Mouse (Mus musculus) heart, postnatal 0 days (tissue): ENCODE results near the gene Bcas3. TPM values are rescaled to one million over a fixed set of nuclear protein-coding genes. Genes with fewer than 3 reads are reported as not detected.

Source experiments
- ATAC-seq: fragments of 200-750 bp; cut with Nextera tagmentation; 2 replicates; pipeline ENCODE4 v1.8.0; 2017; ENCODE audit warnings: low read depth, moderate number of reproducible peaks, moderate library complexity; ENCODE audit not compliant: insufficient read depth
- DNase-seq: peaks from one replicate; pipeline ENCODE4 v3.0.0-alpha.2; 2016; ENCODE audit warnings: low spot score
- H3K27ac ChIP-seq: fragments of 300-500 bp; sonication (generic); 2 replicates; pipeline ENCODE4 v1.5.1; 2014; ENCODE audit warnings: low read depth, mild to moderate bottlenecking
- H3K27me3 ChIP-seq: fragments of 300-500 bp; sonication (generic); 2 replicates; pipeline ENCODE4 v1.6.1; 2014; ENCODE audit warnings: low read length, mixed read lengths; ENCODE audit not compliant: control insufficient read depth, insufficient read depth
- H3K36me3 ChIP-seq: fragments of 300-500 bp; sonication (generic); replicated peaks from 2 replicates; pipeline ENCODE4 v1.6.1; 2014; ENCODE audit warnings: low read length, mixed read lengths; ENCODE audit not compliant: control insufficient read depth, insufficient read depth
- H3K4me1 ChIP-seq: fragments of 300-500 bp; sonication (generic); 2 replicates; pipeline ENCODE4 v1.6.1; 2014; ENCODE audit warnings: antibody characterized with exemption; ENCODE audit not compliant: control insufficient read depth, insufficient read depth
- H3K4me2 ChIP-seq: fragments of 300-500 bp; sonication (generic); 2 replicates; pipeline ENCODE4 v1.6.1; 2014; ENCODE audit warnings: low read depth, mild to moderate bottlenecking, low read length, moderate library complexity
- H3K4me3 ChIP-seq: fragments of 300-500 bp; sonication (generic); 2 replicates; pipeline ENCODE4 v1.5.1; 2014; ENCODE audit warnings: low read depth, low read length
- H3K9ac ChIP-seq: fragments of 300-500 bp; sonication (generic); replicated peaks from 2 replicates; pipeline ENCODE4 v1.6.1; 2014; ENCODE audit warnings: low read depth, low read length, mixed read lengths
- H3K9me3 ChIP-seq: fragments of 300-500 bp; sonication (generic); replicated peaks from 2 replicates; pipeline ENCODE4 v1.6.1; 2016; ENCODE audit warnings: low read length; ENCODE audit not compliant: control insufficient read depth
- CTCF ChIP-seq: IDR thresholded peaks from 2 replicates; pipeline ENCODE4 v1.5.1; 2016; ENCODE audit warnings: antibody characterized with exemption, control low read depth, low read depth
- EP300 ChIP-seq: IDR thresholded peaks from 2 replicates; pipeline ENCODE4 v1.6.1; 2016; ENCODE audit warnings: antibody characterized with exemption, low read depth
- WGBS: fragments of 180-500 bp; shearing (Covaris S2); extraction: QIAGEN DNeasy Blood & Tissue Kit; methylation state at CpG from one replicate; pipeline ENCODE4 v1.1.7; 2014; 5-methylcytosine and 5-hydroxymethylcytosine counted together
- polyA plus RNA-seq: library from polyadenylated mRNA; unstranded; fragments of >200 nt; fragmentation: Nextera tagmentation; extraction: Ambion mirVana; gene quantifications from 2 replicates; pipeline ENCODE4 v1.2.1, GENCODE M21; 2015
- total RNA-seq: library from RNA; depleted of rRNA; stranded (reverse); fragments of >200 nt; gene quantifications from 2 replicates; pipeline ENCODE4 v1.2.3, GENCODE M21; 2014; ENCODE audit warnings: low replicate concordance

Gene Bcas3
- total and polyA plus RNA-seq, 2 experiments from 2014 or later = 18.5 to 37.4 TPM

DNA sequence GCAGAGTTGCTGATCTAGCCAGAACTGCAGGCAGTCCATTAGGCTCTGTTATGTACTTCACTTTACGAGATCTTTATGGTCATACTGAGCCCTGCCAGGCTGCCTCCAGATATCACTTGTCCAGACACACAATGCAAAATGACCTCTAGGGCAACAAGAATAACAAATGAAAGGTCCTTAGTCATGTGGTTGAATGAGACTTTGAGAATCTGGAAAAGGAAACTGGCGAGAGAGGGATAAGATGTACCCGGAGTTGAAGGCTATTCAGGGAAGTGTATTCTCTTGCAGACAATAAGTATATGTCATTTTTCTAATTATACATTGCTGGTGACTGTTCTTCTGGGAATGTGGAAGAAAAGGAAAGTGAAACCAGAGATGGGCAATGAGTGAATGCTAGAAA, 218.1 kb downstream of the Bcas3 start:
- ATAC-seq (peak; percentile 61; the same call in 1 of the 2 replicates), DNase-seq (peak; percentile 65)
- Histone ChIP-seq H3K4me1 (peaks cover 26% of the 10 kb centered on the region), H3K4me3 (no peak overlapping the region), H3K4me2 (no peak overlapping the region), H3K9ac (no peak overlapping the region), H3K27me3 (no peaks in the 10 kb centered on the region), H3K9me3 (no peaks in the 10 kb centered on the region), H3K27ac (peak overlapping the region; percentile 71), H3K36me3 (no peaks in the 10 kb centered on the region)
- TF ChIP-seq CTCF = no peak
- TF ChIP-seq EP300 = no peak
- WGBS = 17% methylated on average over 3 of the region's 3 CpGs

DNA sequence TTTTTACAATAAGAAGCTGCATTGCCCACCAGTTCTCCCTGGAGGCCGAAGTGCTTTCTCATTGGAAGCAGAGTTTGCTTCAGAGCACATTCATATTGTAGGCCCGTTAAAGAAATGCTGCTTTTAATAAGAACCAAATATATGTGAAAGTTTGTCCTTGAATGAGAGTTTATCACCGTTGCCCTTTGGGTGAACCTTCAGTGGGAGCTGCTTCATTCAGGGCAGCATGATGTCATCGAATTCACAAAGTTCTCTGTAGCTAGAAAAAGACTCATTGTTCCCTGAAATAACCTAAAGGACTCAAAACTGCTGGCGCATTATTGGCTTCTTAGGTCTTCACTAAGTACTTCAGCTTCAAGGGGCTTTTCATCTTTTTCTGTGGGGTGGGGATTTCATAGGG, 219.0 kb downstream of the Bcas3 start:
- H3K9ac ChIP-seq = no peak overlapping the region
- ATAC-seq = peak; percentile 67

DNA sequence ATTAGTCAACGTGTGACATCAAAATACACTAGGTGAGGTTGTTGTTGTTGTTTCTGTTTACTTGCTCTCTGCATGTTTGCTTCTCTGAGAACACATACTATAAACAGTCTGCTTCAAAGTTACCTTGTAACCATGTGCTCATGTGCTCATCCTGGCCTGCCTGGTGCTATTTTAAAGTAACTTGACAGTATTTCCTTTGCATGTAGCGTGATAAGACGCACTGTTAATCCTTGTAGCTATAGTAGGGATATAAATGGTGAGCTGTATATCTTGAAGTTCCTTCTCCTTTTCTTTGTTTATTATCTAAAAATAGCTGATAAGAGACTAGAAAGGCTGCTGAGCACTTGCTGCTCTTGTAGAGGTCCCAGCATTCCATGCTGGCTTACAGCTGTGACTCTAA, 219.6 kb downstream of the Bcas3 start:
- peaks cover 26% of the 10 kb centered on the region for H3K4me1 ChIP-seq
- DNase-seq = no peak
- H3K4me2 ChIP-seq = no peak overlapping the region
- TF ChIP-seq EP300 (no peak), CTCF (no peak)
- no peaks in the 10 kb centered on the region for H3K27me3 ChIP-seq
- H3K9ac ChIP-seq = no peak overlapping the region
- WGBS = 14% methylated on average over 3 of the region's 3 CpGs
- H3K36me3 ChIP-seq = no peaks in the 10 kb centered on the region
- H3K9me3 ChIP-seq = no peaks in the 10 kb centered on the region
- ATAC-seq = no peak
- no peak overlapping the region for H3K4me3 ChIP-seq
- peak overlapping the region; percentile 71 for H3K27ac ChIP-seq

More for the DNA sequence above, 219.0 kb downstream of the Bcas3 start:
- DNase-seq = peak; percentile 74
- WGBS = 17% methylated on average over 5 of the region's 5 CpGs
- TF ChIP-seq CTCF (no peak), EP300 (no peak)
- Histone ChIP-seq H3K27ac (peak overlapping the region; percentile 71), H3K4me2 (no peak overlapping the region), H3K36me3 (no peaks in the 10 kb centered on the region), H3K27me3 (no peaks in the 10 kb centered on the region), H3K4me1 (peaks cover 26% of the 10 kb centered on the region), H3K4me3 (no peak overlapping the region), H3K9me3 (no peaks in the 10 kb centered on the region)

DNA sequence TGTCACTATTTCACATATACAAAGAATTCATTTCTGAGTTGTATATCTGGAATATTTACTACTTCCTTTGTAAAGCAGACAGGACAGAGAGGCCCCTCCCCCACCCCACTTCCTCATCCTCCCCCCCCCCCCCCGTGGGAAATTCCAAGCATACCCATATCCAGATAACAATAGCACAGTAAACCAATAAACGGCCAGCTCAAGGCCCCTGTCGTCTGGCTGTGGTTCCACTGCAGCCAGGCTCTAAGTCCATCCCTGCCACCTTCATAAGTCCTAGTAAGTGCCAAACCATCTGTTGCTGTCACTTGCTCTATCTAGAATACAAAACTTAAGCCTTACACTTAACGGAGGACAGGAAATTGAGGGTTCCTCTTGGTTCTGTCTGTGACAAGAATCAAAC, 221.5 kb downstream of the Bcas3 start:
- H3K36me3 ChIP-seq = no peaks in the 10 kb centered on the region
- peaks cover 34% of the 10 kb centered on the region for H3K4me1 ChIP-seq
- H3K9me3 ChIP-seq = no peaks in the 10 kb centered on the region
- 5% methylated on average over 4 of the region's 4 CpGs for WGBS
- TF ChIP-seq CTCF (no peak), EP300 (no peak)
- no peak overlapping the region for H3K4me3 ChIP-seq
- ATAC-seq (peak; percentile 59; the same call in 1 of the 2 replicates), DNase-seq (peak; percentile 47)
- H3K27ac ChIP-seq = 0 out of 2 replicates have a peak overlapping the region, but pooled peaks have one; percentile 27
- H3K4me2 ChIP-seq = no peak overlapping the region
- no peaks in the 10 kb centered on the region for H3K27me3 ChIP-seq
- no peak overlapping the region for H3K9ac ChIP-seq

DNA sequence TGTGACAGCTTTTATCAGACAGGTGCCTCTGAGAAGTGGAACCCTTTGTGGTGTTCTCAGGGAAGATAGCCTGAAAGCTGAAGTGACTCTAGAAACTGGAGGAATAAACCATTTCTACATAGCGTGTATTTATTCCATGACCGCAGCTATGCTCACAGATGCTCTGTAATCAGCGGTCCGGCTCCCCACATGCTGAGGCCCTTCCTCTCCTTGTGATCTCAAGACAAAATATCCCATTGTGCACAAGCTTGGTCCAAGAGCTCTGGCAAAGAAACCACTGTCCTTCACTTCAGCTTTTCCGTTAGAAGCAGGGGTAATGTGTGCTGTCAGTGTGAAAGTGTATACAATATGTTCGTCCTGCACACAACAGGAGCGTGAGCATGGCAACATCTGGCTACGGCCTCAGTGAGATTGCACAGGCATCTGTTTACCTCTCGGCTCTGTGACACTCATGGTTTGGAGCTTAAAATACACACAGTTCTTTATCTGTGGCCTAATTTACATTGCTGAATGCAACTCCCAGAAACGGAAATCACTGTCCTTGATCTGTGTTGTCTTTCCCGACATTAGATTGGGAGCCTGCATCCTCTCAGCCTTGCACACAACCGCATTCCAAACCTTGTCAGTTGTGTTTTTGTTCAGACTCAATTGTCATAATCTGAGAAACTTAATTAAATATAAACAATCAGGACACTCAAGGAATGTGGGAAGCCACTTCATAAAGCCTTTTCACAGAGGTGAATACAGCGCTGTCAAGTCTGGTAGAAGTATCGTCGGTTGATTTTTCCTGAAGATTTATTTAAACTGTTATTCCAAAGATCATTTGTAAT, 225.1 kb downstream of the Bcas3 start:
- Histone ChIP-seq H3K4me1 (peaks cover 10% of the 10 kb centered on the region), H3K4me3 (no peak overlapping the region), H3K9ac (no peak overlapping the region), H3K27ac (peak overlapping the region; percentile 44; the same call in 1 of the 2 replicates), H3K9me3 (no peaks in the 10 kb centered on the region), H3K36me3 (peaks cover 15% of the 10 kb centered on the region), H3K4me2 (peak overlapping the region; percentile 10), H3K27me3 (no peaks in the 10 kb centered on the region)
- TF ChIP-seq EP300 (no peak), CTCF (no peak)
- peak; percentile 19 for DNase-seq
- ATAC-seq = no peak; the same call in 1 of the 2 replicates
- WGBS = 38% methylated on average over 15 of the region's 15 CpGs

DNA sequence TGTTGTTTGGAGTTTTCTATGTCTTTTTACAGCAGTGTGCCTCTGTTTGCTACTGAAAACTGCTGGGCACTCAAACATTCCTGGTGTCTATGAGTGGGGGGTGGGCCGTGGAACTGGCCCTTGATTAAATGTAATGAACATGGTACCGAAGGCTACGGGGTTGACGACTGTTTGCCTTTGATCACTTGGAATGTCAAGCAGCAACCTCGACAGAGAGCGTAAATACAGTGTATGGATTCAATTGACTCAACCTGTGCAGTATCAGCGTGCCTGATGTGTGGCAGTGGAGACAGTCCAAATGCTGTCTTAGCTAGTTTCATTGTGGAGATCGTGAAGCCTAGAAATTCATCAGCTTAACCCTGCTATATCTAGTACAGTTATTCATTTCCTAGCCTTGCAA, 231.1 kb downstream of the Bcas3 start:
- Histone ChIP-seq H3K9me3 (no peaks in the 10 kb centered on the region), H3K27ac (no peak overlapping the region), H3K4me3 (no peak overlapping the region), H3K36me3 (peaks cover 15% of the 10 kb centered on the region), H3K4me1 (no peaks in the 10 kb centered on the region), H3K4me2 (no peak overlapping the region), H3K9ac (no peak overlapping the region), H3K27me3 (no peaks in the 10 kb centered on the region)
- no peak for TF ChIP-seq EP300
- no peak for TF ChIP-seq CTCF
- ATAC-seq (no peak), DNase-seq (no peak)
- 58% methylated on average over 8 of the region's 8 CpGs for WGBS
